Mouse (Mus musculus) Muller cell, postnatal 12 days (primary cell): ENCODE data around the gene Trim27.

Experiments used
- DNase-seq: peaks from one replicate; pipeline ENCODE4 v3.0.0-alpha.2; 2015; ENCODE audit errors: inconsistent ontology term

Gene Trim27

GRCm38 (mm10) chr13:21172241-21173027, 6.8 kb upstream of the Trim27 start:
- peak; percentile 82 for DNase-seq

GRCm38 (mm10) chr13:21173072-21173471, 6.2 kb upstream of the Trim27 start:
- peak; percentile 83 for DNase-seq

DNA sequence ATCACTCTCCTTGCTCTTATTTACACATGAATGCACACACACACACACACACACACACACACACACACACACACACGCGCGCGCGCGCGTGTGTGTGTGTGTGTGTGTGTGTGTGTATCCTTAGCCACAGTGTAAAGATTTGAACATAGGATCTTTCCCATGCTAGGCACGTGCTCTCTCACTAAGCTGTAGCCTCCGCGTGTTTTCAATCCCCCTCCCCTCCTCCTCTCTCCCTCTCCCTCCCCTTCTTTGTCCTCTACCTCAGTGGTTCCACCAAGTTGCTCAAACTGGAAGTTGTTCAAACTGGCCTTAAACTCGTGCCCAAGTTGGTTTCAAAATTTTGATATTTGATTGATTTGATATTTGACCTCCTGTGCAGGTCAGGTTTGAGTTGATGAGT, 2.5 kb upstream of the Trim27 start:
- DNase-seq, result no peak

DNA sequence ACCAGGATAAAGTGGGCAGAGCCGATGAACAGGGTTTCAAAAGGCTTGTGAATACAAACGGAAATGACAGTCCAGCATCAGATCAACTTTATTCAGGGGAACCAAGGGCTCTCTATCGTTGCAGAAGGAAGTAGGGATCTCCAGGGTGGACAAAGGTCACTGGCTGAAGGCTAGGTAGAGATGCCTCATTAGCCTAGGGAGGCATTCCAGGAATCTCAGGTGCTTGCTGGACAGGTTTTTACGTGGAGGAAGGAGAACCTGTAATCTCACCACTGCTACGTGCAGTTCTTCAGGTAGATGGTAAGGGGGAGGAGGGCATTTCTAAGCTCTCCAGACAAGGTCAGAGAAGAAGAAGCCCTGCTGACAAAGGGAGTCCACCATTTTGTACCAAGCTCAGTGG, 1.6 kb upstream of the Trim27 start:
- DNase-seq, result no peak

DNA sequence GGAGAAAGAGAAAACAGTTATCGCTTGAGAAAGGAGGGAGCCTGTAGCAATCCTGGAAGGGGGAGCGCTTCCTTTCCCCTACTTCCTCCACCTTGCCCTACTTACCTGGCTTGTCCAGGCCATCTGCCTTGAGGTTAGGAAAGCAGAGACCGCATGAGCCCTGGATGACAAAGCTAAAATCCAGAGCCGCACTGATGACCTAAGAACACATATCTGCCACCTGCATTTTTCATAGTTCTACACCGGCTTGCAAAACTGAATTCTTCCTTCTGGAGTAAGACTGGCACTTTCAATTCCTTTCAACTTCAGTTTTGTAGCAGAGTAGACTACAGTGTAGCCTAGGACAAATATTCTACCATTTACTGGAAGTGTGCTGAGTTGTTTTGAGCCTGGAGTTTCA, 881 bp upstream of the Trim27 start:
- DNase-seq, result no peak

DNA sequence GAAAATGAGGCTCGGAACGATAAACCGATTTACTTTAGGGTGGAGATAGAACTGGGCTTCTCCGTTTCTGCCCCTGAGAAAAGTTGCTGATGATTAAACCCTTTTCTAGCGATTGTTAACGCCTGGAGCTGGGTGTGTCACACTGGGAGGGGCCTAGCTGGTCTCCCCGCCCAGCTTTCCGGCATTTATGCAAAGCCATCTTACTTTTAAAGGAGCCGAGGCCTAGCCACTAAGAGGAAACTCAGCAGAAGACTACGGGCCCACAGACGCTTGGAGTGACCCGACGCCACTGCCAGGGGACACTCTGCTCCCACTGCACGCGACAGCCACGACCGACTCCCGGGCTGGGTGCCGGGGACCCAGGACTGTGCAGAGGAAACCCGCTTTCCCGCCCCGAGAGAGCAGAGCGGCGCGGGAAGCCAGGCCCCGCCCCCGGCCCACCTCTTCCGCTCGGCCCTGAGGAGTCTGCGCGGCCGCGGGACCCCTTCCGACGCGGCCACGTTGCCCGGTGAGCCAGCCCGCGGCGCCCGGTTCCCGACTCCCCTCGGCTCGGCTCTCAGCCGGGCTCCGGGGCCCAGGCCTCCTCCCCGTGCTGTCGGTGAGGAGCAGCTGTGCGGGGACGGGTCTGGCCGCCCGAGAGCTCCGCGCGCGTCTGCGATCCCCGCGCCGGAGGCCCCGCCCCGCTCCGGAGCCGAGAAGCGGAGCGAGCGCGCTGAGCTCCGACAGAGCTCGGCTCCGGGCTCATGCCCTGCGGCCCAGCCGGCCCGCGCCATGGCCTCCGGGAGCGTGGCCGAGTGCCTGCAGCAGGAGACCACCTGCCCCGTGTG, 692 bp downstream of the Trim27 start:
- peak; percentile 94 for DNase-seq

DNA sequence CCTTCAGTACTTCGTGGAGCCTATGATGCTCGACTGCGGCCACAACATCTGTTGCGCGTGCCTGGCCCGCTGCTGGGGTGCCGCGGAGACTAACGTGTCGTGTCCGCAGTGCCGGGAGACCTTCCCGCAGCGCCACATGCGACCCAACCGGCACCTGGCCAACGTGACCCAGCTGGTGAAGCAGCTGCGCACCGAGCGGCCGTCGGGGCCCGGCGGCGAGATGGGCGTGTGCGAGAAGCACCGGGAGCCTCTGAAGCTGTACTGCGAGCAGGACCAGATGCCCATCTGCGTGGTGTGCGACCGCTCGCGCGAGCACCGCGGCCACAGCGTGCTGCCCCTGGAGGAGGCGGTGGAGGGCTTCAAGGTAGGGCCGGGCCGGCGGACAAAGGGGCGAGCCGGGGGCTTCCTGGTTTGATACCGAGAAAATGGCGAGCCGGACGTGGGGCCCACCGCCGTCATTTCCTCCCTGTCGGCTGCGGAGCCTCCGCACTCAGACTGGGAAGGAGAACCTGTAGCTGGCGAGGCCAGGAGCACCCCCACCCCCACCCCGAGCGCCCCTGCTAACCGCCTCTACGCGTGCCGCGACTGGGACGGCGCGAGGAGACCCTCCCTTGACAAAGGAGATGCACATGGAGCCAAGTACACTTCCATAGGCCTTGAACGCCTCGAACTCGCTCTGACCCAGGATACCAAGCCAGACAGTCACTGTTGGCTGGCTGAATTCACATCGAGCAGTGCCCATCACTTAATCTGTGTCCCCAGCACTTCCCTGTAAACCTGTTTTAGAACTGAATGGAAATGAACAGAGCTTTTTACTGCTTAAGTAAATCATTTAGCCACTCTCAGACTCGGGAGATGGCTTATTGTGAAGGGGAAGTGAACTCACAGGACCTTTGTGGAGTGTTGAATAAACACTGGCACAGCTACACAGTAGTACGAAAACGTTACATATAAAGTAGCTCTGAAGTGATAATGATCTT, 1.6 kb downstream of the Trim27 start:
- DNase-seq, result peak; percentile 63

GRCm38 (mm10) chr13:21181996-21182395, 2.8 kb downstream of the Trim27 start:
- no peak for DNase-seq

- DNase-seq, result no peak
Measured at GRCm38 (mm10) chr13:21183066-21183465, 3.8 kb downstream of the Trim27 start.

- no peak for DNase-seq
Measured at GRCm38 (mm10) chr13:21183661-21184060, 4.4 kb downstream of the Trim27 start.

DNA sequence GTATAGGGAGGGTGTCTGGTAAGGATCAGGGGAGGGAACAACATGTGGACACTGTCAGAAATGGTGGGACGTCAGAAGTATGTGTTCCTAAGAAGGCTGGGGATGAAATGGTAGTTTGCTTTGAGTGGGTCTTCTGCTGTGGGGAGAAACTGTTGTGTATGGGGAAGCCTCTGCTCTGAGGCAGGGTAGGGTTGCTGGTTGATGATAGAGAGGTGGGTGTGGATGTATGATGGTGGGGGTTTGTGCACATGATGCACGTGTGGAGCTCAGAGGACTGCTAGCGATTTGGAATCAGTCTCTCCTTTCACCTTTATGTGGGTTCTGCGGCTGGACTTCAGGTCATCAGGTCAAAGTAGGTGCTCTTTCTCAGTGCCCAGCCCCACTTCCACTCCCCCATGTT, 6.3 kb downstream of the Trim27 start:
- DNase-seq, result no peak

- DNase-seq, result no peak
Measured at GRCm38 (mm10) chr13:21195406-21196228, 16.4 kb downstream of the Trim27 start.

- DNase-seq, result no peak
Measured at GRCm38 (mm10) chr13:21197721-21198120, 18.5 kb downstream of the Trim27 start.

DNA sequence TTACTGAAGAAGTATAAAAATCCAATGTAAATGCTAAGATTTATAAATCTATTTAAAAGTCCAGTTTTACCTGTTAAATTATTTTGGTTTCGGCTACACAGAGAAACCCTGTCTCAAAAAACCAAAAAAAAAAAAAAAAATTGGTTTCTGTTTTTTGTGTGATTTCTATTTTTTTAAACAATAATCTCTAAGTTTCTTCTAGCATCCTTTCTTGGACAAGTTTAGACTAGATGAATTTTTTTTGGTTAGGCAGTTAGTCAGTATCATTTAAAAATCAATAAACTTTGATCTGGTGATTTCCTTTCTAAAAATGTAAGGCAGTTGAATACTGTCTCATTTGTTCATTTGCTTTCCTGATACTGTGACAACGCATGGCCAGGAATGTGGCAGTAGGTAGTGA, 19.1 kb downstream of the Trim27 start:
- no peak for DNase-seq

DNA sequence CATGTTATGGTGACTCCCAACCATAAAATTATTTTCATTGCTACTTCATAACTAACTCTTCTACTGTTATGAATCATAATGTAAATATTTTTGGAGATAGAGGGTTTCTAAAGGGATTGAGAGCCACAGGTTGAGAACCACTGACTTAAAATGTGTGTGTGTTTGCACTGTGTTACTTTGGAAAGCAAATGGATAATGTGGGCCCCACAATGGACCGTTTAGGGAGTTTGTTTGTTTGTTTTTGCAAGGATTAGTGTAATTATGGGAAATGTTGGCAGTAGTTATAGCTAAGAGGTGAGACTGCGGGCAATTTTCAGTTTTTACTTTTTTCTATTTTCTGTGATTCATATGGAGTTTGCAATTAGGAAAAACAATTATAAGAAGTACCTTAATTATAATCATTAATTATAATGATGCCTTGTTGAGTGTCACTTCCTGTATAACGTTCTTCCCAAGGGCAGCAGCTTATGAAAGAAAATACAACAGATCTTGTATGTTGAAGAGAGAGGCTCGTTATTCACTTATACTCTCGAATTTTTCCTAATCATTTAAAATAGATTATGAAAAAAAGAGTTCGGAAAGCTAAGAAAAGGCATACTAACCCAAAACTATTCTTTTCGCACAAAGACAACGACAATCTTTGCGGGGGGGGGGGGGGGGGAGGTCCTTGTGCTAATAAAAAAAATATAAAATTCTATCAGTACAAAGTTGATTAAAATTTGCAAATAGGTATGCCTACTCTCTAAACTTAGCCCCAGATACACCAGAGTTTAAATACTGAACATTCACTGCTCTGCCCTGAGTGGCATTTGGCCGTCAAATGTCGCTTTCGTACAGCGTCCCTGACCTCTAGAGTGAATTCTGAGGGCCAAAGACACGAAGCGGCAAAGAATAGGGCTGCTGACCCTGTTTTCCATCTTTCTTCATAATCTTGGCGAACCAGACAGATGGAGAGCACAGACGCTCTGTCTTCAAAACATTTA, 20.1 kb downstream of the Trim27 start:
- peak; percentile 45 for DNase-seq

GRCm38 (mm10) chr13:21200043-21200999, 21.1 kb downstream of the Trim27 start:
- peak; percentile 84 for DNase-seq

GRCm38 (mm10) chr13:21215275-21215983, 36.2 kb downstream of the Trim27 start:
- peak; percentile 79 for DNase-seq

DNA sequence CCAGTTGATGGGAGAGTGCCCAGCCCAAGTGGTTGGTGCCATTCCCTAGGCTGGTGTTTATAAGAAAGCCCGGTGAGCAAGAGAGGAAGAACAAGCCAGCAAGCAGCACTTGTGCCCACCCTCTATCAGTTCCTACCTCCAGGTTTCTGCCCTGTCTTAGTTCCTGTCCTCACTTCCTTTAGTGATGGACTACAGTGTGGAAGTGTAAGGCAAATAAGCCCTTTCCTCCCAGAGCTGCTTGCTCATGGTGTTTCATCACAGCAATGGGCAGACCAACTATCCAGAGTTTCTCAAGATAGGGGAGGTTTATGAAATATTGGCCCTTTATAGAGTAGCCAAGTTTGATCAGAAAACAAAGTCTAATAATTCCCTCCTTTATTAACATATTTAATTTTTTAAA, 37.5 kb downstream of the Trim27 start:
- no peak for DNase-seq
